Mouse (Mus musculus) urinary bladder, postnatal 4 days (tissue): Measurements from ENCODE around the gene Xrcc2.

Source experiments
- DNase-seq, 2 experiments: peaks; one replicate each; pipeline ENCODE4 v3.0.0; 2021 to 2022; ENCODE audit warnings: low spot score in 2 of 2

Xrcc2 gene

DNA sequence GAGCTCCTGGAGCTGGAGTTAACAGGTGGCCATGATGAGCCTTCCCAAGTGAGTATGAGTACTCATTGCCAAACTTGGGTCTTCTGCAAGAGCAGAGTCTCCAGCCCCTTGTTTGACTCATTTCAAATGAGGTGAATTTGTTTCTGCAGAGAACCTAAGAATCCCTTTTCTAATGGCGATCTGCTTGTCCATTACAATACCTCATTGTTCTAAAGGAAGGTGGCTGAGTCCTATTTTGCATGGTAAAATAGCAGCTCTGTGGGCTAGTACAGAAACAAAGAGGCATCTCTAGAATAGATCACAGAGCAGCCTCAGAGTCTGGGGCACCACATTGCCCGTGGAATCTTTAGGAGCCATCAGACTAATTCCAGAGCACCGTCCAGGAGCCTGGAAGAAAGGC is 34.6 kb downstream of the Xrcc2 start:
- DNase-seq: no peak

DNA sequence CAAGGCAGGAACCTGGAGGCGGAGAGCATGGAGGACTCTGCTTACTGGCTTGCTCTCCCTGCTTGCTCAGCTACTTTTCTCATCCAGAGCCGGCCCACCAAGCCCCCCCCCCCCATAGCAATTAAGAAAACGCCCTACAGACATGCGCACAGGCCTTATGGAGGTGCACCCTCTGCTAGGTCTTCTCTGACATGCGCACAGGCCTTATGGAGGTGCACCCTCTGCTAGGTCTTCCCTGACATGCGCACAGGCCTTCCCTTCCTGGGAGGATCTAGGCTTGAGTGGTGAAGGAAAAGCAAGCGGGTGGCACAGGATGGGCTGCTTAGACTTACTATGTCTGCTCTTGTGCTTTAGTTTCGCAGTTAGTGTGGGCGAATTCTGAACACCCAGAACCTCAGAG is 37.3 kb downstream of the Xrcc2 start:
- DNase-seq: no peak

DNA sequence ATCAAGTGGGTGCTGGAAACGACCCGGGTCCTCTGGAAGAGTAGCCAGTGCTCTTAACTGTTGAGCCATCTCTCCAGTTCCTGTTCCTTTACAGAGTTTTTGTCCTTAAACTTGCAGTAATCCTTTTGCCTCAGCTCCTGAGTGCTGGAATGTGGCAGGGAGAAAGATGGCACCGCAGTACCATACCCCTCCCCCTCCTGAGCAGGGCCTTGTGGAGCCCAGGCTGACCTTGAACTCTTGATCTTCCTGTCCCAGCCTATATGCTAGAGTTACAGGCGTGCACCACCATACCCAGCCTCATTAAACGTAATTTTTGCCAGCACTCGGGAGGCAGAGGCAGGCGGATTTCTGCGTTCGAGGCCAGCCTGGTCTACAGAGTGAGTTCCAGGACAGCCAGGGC is 38.9 kb downstream of the Xrcc2 start:
- no peak for DNase-seq

DNA sequence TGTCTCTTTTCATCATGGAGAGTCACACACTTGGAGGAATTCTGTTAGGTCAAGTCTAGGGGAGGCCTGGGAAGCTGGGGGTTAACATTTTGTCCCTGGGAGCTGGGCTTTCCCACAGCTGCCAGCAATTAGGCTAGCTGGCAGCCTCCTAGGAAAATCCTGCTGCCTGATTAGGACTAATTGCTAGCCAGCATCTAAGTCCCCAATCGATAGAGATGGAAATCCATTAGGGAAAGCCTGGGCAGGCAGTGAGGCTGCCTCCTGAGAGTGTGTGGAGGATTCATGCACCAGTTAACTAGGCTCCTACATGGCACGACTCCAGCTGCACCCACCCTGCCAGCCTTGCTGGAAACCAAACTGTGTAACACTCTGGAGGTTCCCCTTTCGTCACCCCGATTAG is 39.5 kb downstream of the Xrcc2 start:
- DNase-seq: no peak

- DNase-seq: no peak
These were observed 40.1 kb downstream of the Xrcc2 start for GRCm38 (mm10) chr5:25665516-25665915.

- DNase-seq: no peak
These were observed 42.5 kb downstream of the Xrcc2 start for GRCm38 (mm10) chr5:25663165-25663564.

DNA sequence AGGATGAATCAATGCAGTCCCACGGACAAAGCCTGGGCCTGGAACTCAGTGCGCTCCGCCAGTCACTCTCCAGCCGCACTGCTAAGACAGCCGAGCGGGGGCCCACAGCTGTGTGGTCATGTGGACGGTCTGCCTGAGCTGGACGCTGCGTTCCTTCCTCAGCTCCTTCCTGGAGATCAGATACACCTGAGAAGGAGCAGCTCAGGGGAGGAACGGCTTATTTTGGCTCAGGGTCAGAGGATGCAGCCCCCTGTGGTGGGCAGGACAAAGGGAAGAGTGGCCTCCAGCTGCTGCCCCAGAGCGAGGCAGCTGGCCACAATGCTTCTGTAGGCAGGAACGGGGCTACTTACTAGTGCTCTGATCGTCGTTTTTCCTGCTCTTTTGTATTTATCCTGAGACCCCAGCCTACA is 51.0 kb downstream of the Xrcc2 start:
- no peak for DNase-seq

DNA sequence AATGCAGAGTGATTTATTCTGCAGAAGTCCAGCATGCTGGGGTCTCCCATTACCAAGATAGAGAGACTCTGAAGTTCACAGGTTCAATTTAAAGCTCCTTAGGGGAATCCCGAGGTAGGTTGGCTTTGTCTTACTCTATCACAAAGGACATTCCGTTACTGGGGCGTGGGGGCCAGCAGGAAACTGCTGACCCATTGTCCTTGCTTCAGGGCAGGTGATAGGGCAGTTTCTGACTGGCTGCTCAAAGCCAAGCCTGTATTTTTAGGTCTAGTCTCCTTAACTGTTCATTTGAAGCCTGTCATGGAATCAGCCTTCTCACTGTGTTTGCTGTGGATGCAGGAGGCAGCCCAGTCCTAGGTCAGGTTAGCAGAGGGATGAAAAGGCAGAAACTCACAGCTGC is 52.2 kb downstream of the Xrcc2 start:
- no peak for DNase-seq

DNA sequence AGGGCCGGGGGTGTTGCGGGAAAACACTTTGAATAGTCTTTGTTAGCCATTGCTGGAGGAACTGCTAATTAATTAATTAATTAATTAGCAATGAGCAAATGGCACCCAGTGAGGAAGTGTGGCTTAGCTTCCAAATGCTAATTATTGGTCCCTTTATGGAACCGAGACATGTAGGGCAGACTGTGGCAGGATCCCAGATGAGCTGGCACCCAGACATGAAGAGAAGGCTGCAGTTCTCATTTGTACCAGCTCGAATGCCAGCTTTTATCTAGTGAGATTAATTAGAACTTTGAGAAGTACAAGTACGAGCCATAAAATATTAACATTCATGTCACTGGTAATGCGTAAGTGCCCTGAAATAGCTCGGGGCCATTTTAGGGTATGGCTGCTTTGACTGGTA is 53.2 kb downstream of the Xrcc2 start:
- DNase-seq: no peak

DNA sequence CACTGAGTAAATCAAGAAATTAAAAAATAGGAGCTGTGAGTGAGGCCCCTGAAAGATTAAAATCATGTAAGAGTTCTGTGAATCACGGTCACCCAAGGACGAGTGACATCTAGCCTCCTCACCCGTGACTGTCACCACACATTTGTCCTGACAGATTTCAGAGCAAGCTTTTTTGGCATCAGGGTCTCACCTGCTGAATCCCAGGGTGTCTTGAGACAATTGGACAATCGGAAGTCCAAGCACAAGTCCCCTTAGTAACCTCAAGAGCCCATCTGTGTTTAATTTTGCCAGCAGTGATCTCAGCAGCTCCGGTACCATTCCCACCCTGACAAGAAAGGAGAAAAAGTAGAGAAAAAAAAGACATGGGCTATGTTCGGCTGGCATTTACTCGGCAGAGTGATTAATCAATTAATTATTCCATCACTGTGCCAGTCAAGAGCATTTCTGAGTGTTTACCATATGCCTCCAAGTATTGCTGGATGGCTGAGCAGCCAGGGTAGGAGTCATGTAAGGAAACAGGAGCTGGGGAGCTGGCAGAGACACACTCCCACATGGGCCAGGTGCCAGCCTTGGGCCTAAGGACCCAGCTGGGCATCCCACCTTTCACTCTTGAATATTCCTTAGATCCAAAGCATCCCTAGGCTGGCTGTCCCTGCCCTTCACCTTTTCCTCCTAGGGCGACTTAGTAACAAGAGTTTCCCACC is 59.8 kb downstream of the Xrcc2 start:
- DNase-seq: no peak

DNA sequence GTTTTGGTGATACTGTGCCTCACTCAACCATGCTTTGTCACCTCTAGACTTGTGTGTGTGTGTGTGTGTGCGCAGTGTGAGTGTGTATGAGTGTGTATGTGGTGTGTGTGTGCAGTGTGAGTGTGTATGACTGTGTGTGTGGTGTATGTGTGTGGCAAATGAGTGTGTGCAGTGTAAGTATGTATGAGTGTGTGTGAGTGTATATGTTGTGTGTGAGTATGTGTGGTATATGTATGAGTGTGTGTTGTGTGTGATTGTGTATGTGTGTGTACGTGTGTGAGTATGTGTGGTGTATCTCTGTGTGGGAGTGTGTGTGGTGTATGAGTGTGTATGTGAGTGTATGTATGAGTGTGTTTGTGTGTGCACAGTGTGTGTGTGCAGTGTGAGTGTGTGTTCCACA is 61.1 kb downstream of the Xrcc2 start:
- DNase-seq: no peak

DNA sequence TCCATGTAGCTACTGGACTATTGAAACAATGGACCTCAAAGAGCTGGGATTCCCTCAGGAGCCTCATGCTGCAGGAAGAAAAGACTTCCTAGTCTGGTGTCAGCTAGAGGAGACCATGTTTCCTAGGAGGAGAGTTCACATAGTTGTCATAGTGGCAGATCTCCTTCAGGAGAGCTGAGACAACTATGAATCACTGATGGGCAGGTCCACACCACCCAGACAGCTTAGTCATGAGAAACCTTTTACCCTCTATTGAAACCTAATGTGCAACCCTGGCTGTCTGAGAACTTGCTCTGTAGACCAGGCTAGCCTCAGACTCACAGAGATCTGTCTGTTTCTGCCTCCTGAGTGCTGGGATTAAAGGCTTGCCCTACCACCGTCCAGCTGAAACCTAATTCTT is 62.9 kb downstream of the Xrcc2 start:
- DNase-seq: no peak
